Mouse (Mus musculus): Measurements from ENCODE around the gene Gm8246. TPM values are rescaled to one million over a fixed set of nuclear protein-coding genes. Genes with fewer than 3 reads are reported as not detected.

Gene Gm8246
- polyA plus RNA-seq (2014; fragmentation: Illumina TruSeq; extraction: RNeasy Lipid Tissue Mini Kit (QIAGEN cat#74804)): not detected

GRCm38 (mm10) chr14:5477730-5478129 lies at the start of gene Gm8246:
Gene Gm8246, minus strand, starts transcription at chr14:5477830.

GRCm38 (mm10) chr14:5501374-5501773 lies 23.7 kb upstream of the Gm8246 start, which contains the start of gene Gm3488:
Gene Gm3488, plus strand, starts transcription at chr14:5501674.

GRCm38 (mm10) chr14:5483907-5484306 lies 6.3 kb upstream of the Gm8246 start, which contains the start of gene Gm3187:
Gene Gm3187, plus strand, starts transcription at chr14:5484207.

GRCm38 (mm10) chr14:5455367-5455766 lies 22.3 kb downstream of the Gm8246 start, which contains the start of gene Gm3194:
Gene Gm3194, minus strand, starts transcription at chr14:5455467.

Other genes starting within 250 kb of the Gm8246 start
- gene Gm3526, start 217.2 kb downstream of the Gm8246 start, polyA plus RNA-seq (2014; fragmentation: Illumina TruSeq; extraction: RNeasy Lipid Tissue Mini Kit (QIAGEN cat#74804)): not detected
- not detected for gene Gm3542, start 142.9 kb downstream of the Gm8246 start, polyA plus RNA-seq (2014; fragmentation: Illumina TruSeq; extraction: RNeasy Lipid Tissue Mini Kit (QIAGEN cat#74804))
- not detected for gene Gm3500, start 88.8 kb downstream of the Gm8246 start, polyA plus RNA-seq (2014; fragmentation: Illumina TruSeq; extraction: RNeasy Lipid Tissue Mini Kit (QIAGEN cat#74804))
- 0.26 TPM for gene Gm3194, start 22.4 kb downstream of the Gm8246 start, polyA plus RNA-seq (2014; fragmentation: Illumina TruSeq; extraction: RNeasy Lipid Tissue Mini Kit (QIAGEN cat#74804))
- not detected for gene Gm3187, start 6.4 kb upstream of the Gm8246 start, polyA plus RNA-seq (2014; fragmentation: Illumina TruSeq; extraction: RNeasy Lipid Tissue Mini Kit (QIAGEN cat#74804))
- not detected for gene Gm3488, start 23.8 kb upstream of the Gm8246 start, polyA plus RNA-seq (2014; fragmentation: Illumina TruSeq; extraction: RNeasy Lipid Tissue Mini Kit (QIAGEN cat#74804))
- gene Gm3532, start 60.7 kb upstream of the Gm8246 start, polyA plus RNA-seq (2014; fragmentation: Illumina TruSeq; extraction: RNeasy Lipid Tissue Mini Kit (QIAGEN cat#74804)): not detected
- gene Gm8265, start 155.2 kb upstream of the Gm8246 start, polyA plus RNA-seq (2014; fragmentation: Illumina TruSeq; extraction: RNeasy Lipid Tissue Mini Kit (QIAGEN cat#74804)): not detected
- not detected for gene Gm9603, start 209.6 kb upstream of the Gm8246 start, polyA plus RNA-seq (2014; fragmentation: Illumina TruSeq; extraction: RNeasy Lipid Tissue Mini Kit (QIAGEN cat#74804))

All from ovary, adult 10 weeks (tissue).